Mouse (Mus musculus) midbrain, embryonic 14.5 days (tissue): ENCODE data around the gene Adamts9. TPM values are rescaled to one million over a fixed set of nuclear protein-coding genes. Genes with fewer than 3 reads are reported as not detected.

Experiments
- ATAC-seq: fragments of 200-750 bp; cut with Nextera tagmentation; 2 replicates; pipeline ENCODE4 v1.8.0; 2017; ENCODE audit warnings: moderate number of reproducible peaks, moderate library complexity; ENCODE audit not compliant: low FRiP score, low TSS enrichment
- DNase-seq: peaks from one replicate; pipeline ENCODE4 v3.0.0-alpha.2; 2015
- H3K27ac ChIP-seq: fragments of 300-500 bp; sonication (generic); replicated peaks from 2 replicates; pipeline ENCODE4 v1.5.1; 2014; ENCODE audit warnings: mild to moderate bottlenecking, low read depth, low read length, moderate library complexity
- H3K27me3 ChIP-seq: fragments of 300-500 bp; sonication (generic); 2 replicates; pipeline ENCODE4 v1.6.1; 2014; ENCODE audit warnings: low read length, control low read depth, mixed read lengths; ENCODE audit not compliant: control insufficient read depth, insufficient read depth
- H3K36me3 ChIP-seq: fragments of 300-500 bp; sonication (generic); 2 replicates; pipeline ENCODE4 v1.6.1; 2014; ENCODE audit warnings: low read length, control low read depth; ENCODE audit not compliant: control insufficient read depth, insufficient read depth
- H3K4me1 ChIP-seq: fragments of 300-500 bp; sonication (generic); 2 replicates; pipeline ENCODE4 v1.6.1; 2014; ENCODE audit warnings: mild to moderate bottlenecking, antibody characterized with exemption, low read length, control low read depth; ENCODE audit not compliant: control insufficient read depth, insufficient read depth
- H3K4me2 ChIP-seq: fragments of 300-500 bp; sonication (generic); 2 replicates; pipeline ENCODE4 v1.6.1; 2014; ENCODE audit warnings: mild to moderate bottlenecking, low read length, moderate library complexity
- H3K4me3 ChIP-seq: fragments of 300-500 bp; sonication (generic); replicated peaks from 2 replicates; pipeline ENCODE4 v1.5.1; 2014; ENCODE audit warnings: low read depth, low read length
- H3K9ac ChIP-seq: fragments of 300-500 bp; sonication (generic); replicated peaks from 2 replicates; pipeline ENCODE4 v1.6.1; 2014; ENCODE audit warnings: mild to moderate bottlenecking, low read length, moderate library complexity
- H3K9me3 ChIP-seq: fragments of 300-500 bp; sonication (generic); 2 replicates; pipeline ENCODE4 v1.6.1; 2016; ENCODE audit warnings: low read length, control low read depth, mixed read lengths; ENCODE audit not compliant: control insufficient read depth
- WGBS: fragments of 180-500 bp; shearing (Covaris S2); extraction: QIAGEN DNeasy Blood & Tissue Kit; methylation state at CpG from one replicate; pipeline ENCODE4 v1.1.7; 2014; 5-methylcytosine and 5-hydroxymethylcytosine counted together
- polyA plus RNA-seq: library from polyadenylated mRNA; unstranded; fragments of >200 nt; fragmentation: Nextera tagmentation; extraction: Ambion mirVana; gene quantifications from 2 replicates; pipeline ENCODE4 v1.2.1, GENCODE M21; 2014

Gene Adamts9
- polyA plus RNA-seq, 1 experiment from 2014 or later = 1.2 TPM

DNA sequence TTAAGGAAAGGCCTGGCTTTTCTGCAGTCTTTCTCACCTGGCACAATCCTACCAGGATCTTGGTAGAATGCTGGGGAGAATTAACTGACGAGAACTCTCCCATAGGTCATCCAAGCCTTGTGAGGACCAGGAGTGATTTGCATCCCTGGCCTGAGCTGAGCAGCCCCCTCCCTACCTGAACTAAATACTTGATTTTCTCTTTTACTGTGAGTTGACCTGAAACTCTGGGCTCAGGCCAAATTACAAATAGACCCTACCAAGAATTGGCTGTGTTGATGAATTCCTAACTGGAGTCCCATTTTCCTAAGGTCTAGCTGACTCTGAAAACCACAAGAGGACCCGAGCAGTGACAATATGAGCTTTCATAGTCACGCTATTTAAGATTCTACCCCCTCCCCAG lies 25.4 kb upstream of the Adamts9 start:
- WGBS = 64% methylated on average over 3 of the region's 3 CpGs
- H3K9ac ChIP-seq = no peak overlapping the region
- H3K4me2 ChIP-seq = no peak overlapping the region
- H3K9me3 ChIP-seq = no peaks in the 10 kb centered on the region
- H3K4me3 ChIP-seq = no peak overlapping the region
- no peaks in the 10 kb centered on the region for H3K4me1 ChIP-seq
- DNase-seq (no peak), ATAC-seq (no peak)
- H3K27ac ChIP-seq = no peak overlapping the region
- no peaks in the 10 kb centered on the region for H3K36me3 ChIP-seq
- no peaks in the 10 kb centered on the region for H3K27me3 ChIP-seq

DNA sequence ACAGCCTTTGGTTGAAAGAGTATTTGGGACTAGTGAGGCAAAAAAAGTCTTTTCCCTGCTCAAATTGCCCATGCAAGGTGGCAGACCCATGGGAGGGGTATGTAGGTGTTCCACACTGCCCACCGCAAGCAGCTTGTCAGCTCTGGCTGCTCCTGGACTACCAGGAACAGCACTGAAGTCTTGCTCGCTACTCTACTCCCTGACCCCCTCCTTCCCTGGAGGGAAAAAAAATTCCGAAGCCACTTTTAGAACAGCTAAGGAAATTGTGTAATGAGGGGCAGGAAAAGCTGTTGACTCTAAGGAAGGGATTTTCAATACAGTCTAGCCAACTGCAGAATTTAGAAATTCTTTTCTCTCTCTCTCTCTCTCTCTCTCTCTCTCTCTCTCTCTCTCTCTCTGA lies 24.9 kb upstream of the Adamts9 start:
- Histone ChIP-seq H3K27ac (no peak overlapping the region), H3K9me3 (no peaks in the 10 kb centered on the region), H3K4me1 (no peaks in the 10 kb centered on the region), H3K4me2 (no peak overlapping the region), H3K9ac (no peak overlapping the region), H3K27me3 (no peaks in the 10 kb centered on the region), H3K36me3 (no peaks in the 10 kb centered on the region), H3K4me3 (no peak overlapping the region)
- WGBS = 88% methylated on average over 3 of the region's 3 CpGs
- DNase-seq = no peak
- no peak for ATAC-seq

DNA sequence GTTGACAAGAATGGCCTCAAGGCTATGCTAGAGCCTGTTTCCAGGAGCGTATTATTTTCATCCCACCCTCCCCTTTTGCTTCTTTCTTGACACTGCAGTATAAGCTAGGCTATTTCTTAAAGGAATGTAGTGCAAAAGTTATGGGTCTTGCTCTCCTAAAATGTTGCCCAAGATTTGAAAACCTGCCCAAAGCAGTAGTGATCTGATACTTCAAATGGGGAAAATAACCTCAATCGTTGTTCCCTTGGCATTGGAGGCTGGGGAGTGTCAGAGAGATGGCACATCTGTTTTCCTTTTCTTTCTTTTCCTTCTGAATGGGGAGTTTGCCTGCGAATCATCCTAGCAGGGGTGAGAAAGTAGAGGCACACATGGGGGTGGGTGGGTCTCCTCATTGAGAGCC lies 19.7 kb upstream of the Adamts9 start:
- Histone ChIP-seq H3K4me1 (no peaks in the 10 kb centered on the region), H3K27ac (no peak overlapping the region), H3K4me2 (no peak overlapping the region), H3K36me3 (no peaks in the 10 kb centered on the region), H3K4me3 (no peak overlapping the region), H3K9ac (no peak overlapping the region), H3K9me3 (no peaks in the 10 kb centered on the region), H3K27me3 (no peaks in the 10 kb centered on the region)
- no peak for DNase-seq
- WGBS = 77% methylated on average over 3 of the region's 3 CpGs
- no peak for ATAC-seq

DNA sequence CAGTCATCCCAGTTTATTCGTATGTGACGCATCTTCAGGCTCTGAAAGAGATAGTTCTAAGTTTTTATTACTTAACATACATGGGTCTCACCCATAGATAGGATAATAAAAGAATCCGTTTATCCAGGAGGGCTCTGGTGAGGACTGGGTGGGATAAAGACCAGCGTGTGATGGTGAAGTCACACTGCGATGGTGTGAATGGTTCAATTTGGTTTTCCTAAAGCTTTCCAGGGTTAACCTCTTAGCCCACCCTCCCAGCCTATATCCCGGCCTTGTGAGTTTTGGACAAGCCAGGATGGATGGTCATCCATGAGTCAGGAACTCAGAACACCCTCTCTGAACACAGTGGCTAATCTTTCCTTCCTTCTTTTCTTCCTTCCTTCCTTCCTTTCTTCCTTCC lies 17.7 kb upstream of the Adamts9 start:
- ATAC-seq = no peak
- Histone ChIP-seq H3K9me3 (no peaks in the 10 kb centered on the region), H3K27ac (no peak overlapping the region), H3K9ac (no peak overlapping the region), H3K36me3 (no peaks in the 10 kb centered on the region), H3K4me3 (no peak overlapping the region), H3K4me2 (no peak overlapping the region), H3K4me1 (no peaks in the 10 kb centered on the region), H3K27me3 (no peaks in the 10 kb centered on the region)
- 94% methylated on average over 6 of the region's 6 CpGs for WGBS
- DNase-seq = no peak

DNA sequence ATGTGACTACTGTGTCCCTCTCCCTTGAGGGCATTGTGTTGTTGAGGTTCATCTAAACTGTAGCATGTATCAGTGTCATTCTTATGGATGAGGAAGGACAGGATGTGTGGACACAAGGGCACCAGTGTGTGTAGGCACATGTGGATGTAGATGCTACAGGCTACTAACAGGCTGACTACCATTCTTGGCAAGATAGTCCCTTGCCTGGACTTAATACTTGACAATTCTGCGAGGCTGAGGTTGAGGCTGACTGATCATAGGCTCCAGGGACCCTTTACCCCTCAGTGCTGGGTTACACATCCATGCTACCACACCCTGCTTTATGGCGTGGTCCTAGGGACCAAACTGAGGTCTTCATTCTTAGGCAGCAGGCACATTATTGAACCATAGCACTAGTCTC lies 16.1 kb upstream of the Adamts9 start:
- no peak for ATAC-seq
- Histone ChIP-seq H3K27ac (no peak overlapping the region), H3K27me3 (no peaks in the 10 kb centered on the region), H3K9me3 (no peaks in the 10 kb centered on the region), H3K36me3 (no peaks in the 10 kb centered on the region), H3K4me1 (no peaks in the 10 kb centered on the region), H3K9ac (no peak overlapping the region), H3K4me3 (no peak overlapping the region), H3K4me2 (no peak overlapping the region)
- DNase-seq = no peak
- WGBS = 78% methylated on average over 2 of the region's 2 CpGs

DNA sequence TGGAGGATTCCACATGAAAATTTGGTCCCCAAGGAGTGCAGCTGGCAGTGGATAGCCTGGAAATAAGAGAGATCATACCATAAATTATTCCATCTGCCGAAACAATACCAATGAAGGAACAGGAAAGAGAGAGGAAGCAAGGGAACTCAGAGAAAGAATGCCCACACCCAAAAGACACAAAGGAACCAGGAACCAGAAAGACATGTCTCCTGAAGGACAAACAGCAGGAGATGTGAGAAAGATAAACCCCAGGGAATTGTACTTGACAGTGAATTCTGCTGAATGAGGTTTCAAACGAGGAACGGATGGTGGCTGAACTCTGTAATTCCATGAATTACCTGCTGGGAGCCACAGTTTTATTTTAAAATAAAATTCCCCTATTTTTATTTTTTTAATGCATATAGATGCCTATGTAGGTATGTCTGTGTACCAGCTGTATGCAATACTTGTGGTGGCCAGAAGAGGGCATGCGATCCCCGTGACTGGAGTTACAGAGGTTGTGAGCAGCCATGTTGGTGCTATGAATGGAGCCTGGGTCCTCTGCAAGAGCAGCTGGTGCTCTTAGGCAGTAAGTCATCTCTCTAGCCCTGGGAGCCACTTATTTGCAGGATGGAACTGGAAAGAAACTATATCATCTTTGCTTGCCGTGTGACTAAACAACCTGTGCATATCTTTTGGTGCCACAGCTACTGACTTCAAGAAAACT lies 4.2 kb upstream of the Adamts9 start:
- Histone ChIP-seq H3K4me3 (no peak overlapping the region), H3K4me1 (peaks cover 9% of the 10 kb centered on the region; the same call in 1 of the 2 replicates), H3K4me2 (no peak overlapping the region), H3K9me3 (no peaks in the 10 kb centered on the region; the same call in 1 of the 2 replicates), H3K36me3 (no peaks in the 10 kb centered on the region), H3K27ac (no peak overlapping the region), H3K9ac (no peak overlapping the region), H3K27me3 (peaks cover 32% of the 10 kb centered on the region)
- DNase-seq (no peak), ATAC-seq (no peak)
- WGBS = 93% methylated on average over 6 of the region's 6 CpGs

DNA sequence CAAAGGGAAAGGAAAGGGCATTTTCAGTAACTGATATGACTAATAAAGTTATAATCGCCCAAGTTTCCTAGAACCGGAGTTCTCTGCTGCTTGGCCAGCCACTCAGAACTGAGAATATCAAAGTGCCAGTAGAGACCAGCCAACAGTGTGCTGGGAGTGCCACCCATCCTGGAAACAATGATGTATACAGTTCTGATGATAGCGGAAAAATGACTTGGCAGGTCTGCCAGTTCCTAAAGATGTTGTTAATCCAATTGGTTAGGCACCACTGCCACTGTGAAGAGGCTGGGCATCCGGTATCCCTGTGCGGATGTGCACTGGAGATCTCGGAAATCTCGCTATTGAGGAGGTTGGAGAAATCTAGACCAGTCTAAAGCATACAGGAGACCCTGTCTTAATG lies 1.4 kb upstream of the Adamts9 start:
- no peak for ATAC-seq
- no peak for DNase-seq
- Histone ChIP-seq H3K36me3 (no peaks in the 10 kb centered on the region), H3K9ac (no peak overlapping the region), H3K4me3 (no peak overlapping the region), H3K27ac (no peak overlapping the region), H3K27me3 (peaks cover 55% of the 10 kb centered on the region), H3K4me2 (no peak overlapping the region), H3K9me3 (no peaks in the 10 kb centered on the region; the same call in 1 of the 2 replicates), H3K4me1 (peaks cover 30% of the 10 kb centered on the region)
- 34% methylated on average over 7 of the region's 7 CpGs for WGBS

DNA sequence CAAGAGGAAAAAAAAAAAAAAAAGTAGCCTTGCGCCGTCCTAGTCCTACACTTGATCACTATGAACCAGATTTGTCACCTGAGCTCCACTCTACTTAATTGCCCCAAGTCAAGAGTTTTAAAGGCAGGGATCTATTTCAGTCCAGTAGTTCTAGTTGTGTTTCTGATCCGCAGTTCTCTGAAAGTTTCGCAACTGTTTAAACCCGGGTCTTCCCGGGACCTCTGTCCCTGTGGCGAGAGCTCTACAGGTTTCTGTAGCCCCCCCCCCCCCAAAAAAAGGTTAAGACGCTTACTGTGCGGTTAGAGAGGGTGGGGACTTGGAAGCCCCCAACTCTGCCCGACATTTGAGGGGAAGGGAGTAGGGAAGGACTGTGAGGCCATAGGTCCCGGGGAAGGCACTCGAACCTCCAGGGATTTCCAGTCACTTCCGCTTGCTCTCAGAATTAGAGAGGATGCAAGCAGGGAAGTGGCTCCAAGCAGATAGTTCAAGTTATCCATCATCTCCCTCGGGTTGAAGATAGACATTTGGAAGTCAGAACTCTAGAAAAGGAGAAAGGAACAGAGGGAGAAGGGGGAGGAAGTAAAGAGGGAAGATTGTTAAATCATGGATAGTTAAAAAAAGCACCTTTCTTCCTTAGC lies 875 bp upstream of the Adamts9 start:
- H3K4me2 ChIP-seq = peak overlapping the region; percentile 95
- no peak overlapping the region for H3K9ac ChIP-seq
- H3K9me3 ChIP-seq = no peaks in the 10 kb centered on the region; the same call in 1 of the 2 replicates
- no peak for ATAC-seq
- DNase-seq = no peak
- H3K4me1 ChIP-seq = peaks cover 30% of the 10 kb centered on the region
- H3K36me3 ChIP-seq = no peaks in the 10 kb centered on the region
- H3K27me3 ChIP-seq = peaks cover 59% of the 10 kb centered on the region
- WGBS = 3% methylated on average over 14 of the region's 14 CpGs
- H3K27ac ChIP-seq = no peak overlapping the region
- H3K4me3 ChIP-seq = peak overlapping the region; percentile 52
